Mouse (Mus musculus): ENCODE data around the gene Asah2.

Gene Asah2

GRCm38 (mm10) chr19:32002623-32003022, 105.4 kb downstream of the Asah2 start:
- no peak for ATAC-seq (ENCODE audit: insufficient number of reproducible peaks, low FRiP score, low TSS enrichment)

- no peak for ATAC-seq (ENCODE audit: insufficient number of reproducible peaks, low FRiP score, low TSS enrichment)
Observed at GRCm38 (mm10) chr19:31996916-31997315, 111.1 kb downstream of the Asah2 start.

- no peak for ATAC-seq (ENCODE audit: insufficient number of reproducible peaks, low FRiP score, low TSS enrichment)
Observed at GRCm38 (mm10) chr19:31991057-31991456, 117.0 kb downstream of the Asah2 start.

GRCm38 (mm10) chr19:31975882-31976281, 132.1 kb downstream of the Asah2 start:
- ATAC-seq (ENCODE audit: insufficient number of reproducible peaks, low FRiP score, low TSS enrichment) = no peak

GRCm38 (mm10) chr19:31971998-31972397, 136.0 kb downstream of the Asah2 start:
- peak; percentile 78 for ATAC-seq (ENCODE audit: insufficient number of reproducible peaks, low FRiP score, low TSS enrichment)

GRCm38 (mm10) chr19:31971405-31971804, 136.6 kb downstream of the Asah2 start:
- ATAC-seq (ENCODE audit: insufficient number of reproducible peaks, low FRiP score, low TSS enrichment) = no peak

GRCm38 (mm10) chr19:31967933-31968532, 140.0 kb downstream of the Asah2 start:
- no peak for ATAC-seq (ENCODE audit: insufficient number of reproducible peaks, low FRiP score, low TSS enrichment)

- no peak for ATAC-seq (ENCODE audit: insufficient number of reproducible peaks, low FRiP score, low TSS enrichment)
Observed at GRCm38 (mm10) chr19:31963147-31963546, 144.9 kb downstream of the Asah2 start.

GRCm38 (mm10) chr19:31960434-31960833, 147.6 kb downstream of the Asah2 start:
- no peak for ATAC-seq (ENCODE audit: insufficient number of reproducible peaks, low FRiP score, low TSS enrichment)

- ATAC-seq (ENCODE audit: insufficient number of reproducible peaks, low FRiP score, low TSS enrichment) = no peak
Observed at GRCm38 (mm10) chr19:31956359-31956758, 151.7 kb downstream of the Asah2 start.

GRCm38 (mm10) chr19:31954696-31955095, 153.3 kb downstream of the Asah2 start:
- ATAC-seq (ENCODE audit: insufficient number of reproducible peaks, low FRiP score, low TSS enrichment) = no peak

GRCm38 (mm10) chr19:31954267-31954666, 153.7 kb downstream of the Asah2 start:
- ATAC-seq (ENCODE audit: insufficient number of reproducible peaks, low FRiP score, low TSS enrichment) = no peak

GRCm38 (mm10) chr19:31953799-31954198, 154.2 kb downstream of the Asah2 start:
- no peak for ATAC-seq (ENCODE audit: insufficient number of reproducible peaks, low FRiP score, low TSS enrichment)

GRCm38 (mm10) chr19:31950793-31951489, 157.1 kb downstream of the Asah2 start:
- no peak for ATAC-seq (ENCODE audit: insufficient number of reproducible peaks, low FRiP score, low TSS enrichment)
